Mouse (Mus musculus) erythroblast, embryonic 14.5 days (primary cell): Measurements from ENCODE around the gene Smagp. TPM values are rescaled to one million over a fixed set of nuclear protein-coding genes. Genes with fewer than 3 reads are reported as not detected.

Experiments
- H3K27me3 ChIP-seq: 2 replicates; pipeline ENCODE4 v1.6.1; 2012; ENCODE audit warnings: inconsistent platforms; ENCODE audit not compliant: control insufficient read depth
- H3K36me3 ChIP-seq: 2 replicates; pipeline ENCODE4 v1.6.1; 2012; ENCODE audit warnings: mild to moderate bottlenecking, inconsistent platforms; ENCODE audit not compliant: control insufficient read depth
- H3K4me1 ChIP-seq: 2 replicates; pipeline ENCODE4 v1.6.1; 2012; ENCODE audit warnings: inconsistent platforms; ENCODE audit not compliant: control insufficient read depth
- H3K4me3 ChIP-seq: replicated peaks from 2 replicates; pipeline ENCODE3; 2012; ENCODE audit warnings: moderate library complexity, mild to moderate bottlenecking, inconsistent platforms
- H3K9me3 ChIP-seq: 2 replicates; pipeline ENCODE4 v1.6.1; 2012; ENCODE audit warnings: low read length, inconsistent platforms, mixed read lengths; ENCODE audit not compliant: control insufficient read depth
- GATA1 ChIP-seq: IDR thresholded peaks from 2 replicates; pipeline ENCODE4 v1.6.1; 2012; ENCODE audit warnings: low read length, inconsistent platforms, mixed read lengths
- TAL1 ChIP-seq: IDR thresholded peaks from 3 replicates; pipeline ENCODE4 v1.6.1; 2012; ENCODE audit warnings: low read length, inconsistent platforms, mixed read lengths
- polyA plus RNA-seq: library from polyadenylated mRNA; stranded (reverse); fragments of >175 nt; gene quantifications from 2 replicates; pipeline ENCODE4 v1.2.3, GENCODE M21; 2012

Gene Smagp
- 0.27 and 0.44 TPM in 2 replicates for polyA plus RNA-seq

DNA sequence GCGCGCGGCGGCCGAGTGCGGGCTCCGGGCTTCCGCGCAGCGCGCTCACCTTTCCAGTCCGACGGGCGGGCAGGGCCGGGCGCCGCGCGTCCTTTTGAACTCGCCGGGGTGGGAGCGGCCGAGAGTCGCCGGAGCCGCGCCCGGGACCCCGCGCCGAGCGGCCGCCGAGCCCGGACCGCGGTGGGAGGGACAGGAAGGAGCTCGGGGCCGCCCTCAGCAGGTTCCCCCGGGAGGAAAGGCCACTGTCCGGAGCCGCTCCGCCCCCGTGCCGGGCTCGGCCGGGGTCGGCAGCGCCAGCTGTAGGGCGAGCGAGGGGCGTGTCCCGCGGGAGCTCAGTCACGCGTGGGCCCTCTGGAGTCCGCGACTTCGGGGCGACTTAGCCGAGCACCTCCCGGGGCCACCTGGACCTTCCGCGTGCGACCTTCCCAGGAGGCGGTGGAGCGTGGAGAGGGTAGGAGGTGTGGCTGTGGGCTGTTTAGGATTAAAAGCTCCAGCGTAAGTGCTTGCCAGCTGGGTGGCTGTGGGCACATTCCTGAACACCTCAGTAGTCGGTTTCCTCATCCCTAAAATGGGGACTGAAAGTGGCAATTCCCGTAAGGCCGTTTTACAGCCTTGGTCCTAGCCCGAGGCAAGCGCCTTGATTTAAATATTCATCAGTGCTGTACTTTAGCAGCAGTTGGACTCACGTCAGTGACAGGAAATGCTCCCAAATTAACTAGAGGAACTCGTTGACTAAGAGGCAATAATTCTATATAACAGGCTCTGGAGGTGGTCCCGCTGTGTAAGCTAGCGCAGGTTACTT, at the start of gene Smagp:
Smagp (minus strand) TSS at position 241 of the 802 bp plus-strand sequence.
- Histone ChIP-seq H3K36me3 (no peaks in the 10 kb centered on the region), H3K4me1 (peaks cover 9% of the 10 kb centered on the region), H3K9me3 (peaks cover 6% of the 10 kb centered on the region; the same call in 1 of the 2 replicates), H3K27me3 (peaks cover 66% of the 10 kb centered on the region), H3K4me3 (peak within 1 kb of the TSS; percentile 43)
- TF ChIP-seq TAL1 (no peak), GATA1 (no peak)

DNA sequence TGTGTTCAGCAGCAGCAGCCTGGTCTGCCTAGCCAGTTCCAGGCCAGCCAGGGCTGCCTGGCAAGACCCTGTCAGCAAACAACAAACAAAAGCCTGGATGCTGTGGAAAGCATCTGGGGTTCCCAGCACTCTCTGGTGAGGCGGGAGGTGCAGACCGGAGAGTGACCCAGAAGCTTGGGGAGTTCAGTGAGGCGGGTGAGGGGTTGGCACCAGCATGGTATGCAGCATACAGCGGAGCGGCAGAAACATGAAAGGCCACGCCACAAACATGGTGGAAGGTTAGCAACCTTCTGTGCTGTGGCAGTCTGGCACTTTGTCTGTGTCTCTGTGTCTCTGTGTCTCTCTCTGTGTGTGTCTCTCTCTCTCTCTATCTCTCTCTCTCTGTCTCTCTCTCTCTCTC, 49.7 kb upstream of the Smagp start:
- Histone ChIP-seq H3K36me3 (no peaks in the 10 kb centered on the region), H3K4me3 (peak overlapping the region; percentile 12), H3K4me1 (peaks cover 41% of the 10 kb centered on the region), H3K9me3 (peaks cover 9% of the 10 kb centered on the region), H3K27me3 (no peaks in the 10 kb centered on the region)
- TF ChIP-seq TAL1 (no peak), GATA1 (no peak)

DNA sequence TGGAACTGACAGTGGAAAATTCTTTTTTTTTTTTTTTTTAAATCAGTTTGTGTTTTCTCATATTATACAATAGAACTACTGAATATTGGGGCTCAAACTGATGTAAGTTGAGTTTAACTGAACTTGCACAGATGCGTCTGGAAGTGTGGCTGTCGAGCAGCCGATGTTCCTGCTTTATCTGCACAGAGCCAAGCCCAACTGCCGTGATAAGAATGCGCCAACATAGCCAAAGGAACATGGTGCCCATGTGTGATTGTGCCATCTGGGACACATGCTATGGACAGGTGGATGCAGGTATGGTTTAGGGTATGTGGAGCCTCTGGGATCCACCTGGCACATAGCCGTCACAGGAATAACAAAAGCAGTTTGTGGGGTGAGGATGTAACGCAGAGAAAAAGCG, 49.1 kb upstream of the Smagp start:
- TF ChIP-seq TAL1 (peak; percentile 20; the same call in 1 of the 3 replicates), GATA1 (no peak)
- peaks cover 41% of the 10 kb centered on the region for H3K4me1 ChIP-seq
- no peaks in the 10 kb centered on the region for H3K27me3 ChIP-seq
- H3K9me3 ChIP-seq, result peaks cover 9% of the 10 kb centered on the region
- no peaks in the 10 kb centered on the region for H3K36me3 ChIP-seq
- H3K4me3 ChIP-seq, result no peak overlapping the region

DNA sequence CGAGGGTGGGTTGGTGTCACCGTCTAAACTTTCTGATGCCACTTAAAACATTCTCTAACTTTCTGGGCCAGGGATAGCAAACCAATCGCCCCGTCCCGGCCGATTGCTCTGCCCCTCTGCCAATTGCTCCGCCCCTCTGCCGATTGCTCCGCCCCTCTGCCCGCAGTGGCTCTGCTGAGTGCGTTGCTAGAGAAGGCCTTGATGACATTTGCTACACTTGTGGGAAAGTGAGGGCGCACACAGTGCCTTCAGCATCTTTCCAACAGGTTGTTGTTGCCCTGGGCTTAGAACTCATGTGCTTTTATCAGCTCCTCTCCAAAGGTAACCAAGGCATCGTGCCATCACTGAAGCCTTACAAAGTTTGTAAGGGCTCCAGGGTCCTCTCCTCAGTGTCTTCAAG, 48.5 kb upstream of the Smagp start:
- TF ChIP-seq GATA1 (no peak), TAL1 (no peak)
- peak overlapping the region; percentile 32 for H3K4me3 ChIP-seq
- peaks cover 3% of the 10 kb centered on the region for H3K9me3 ChIP-seq
- H3K27me3 ChIP-seq, result no peaks in the 10 kb centered on the region
- H3K36me3 ChIP-seq, result no peaks in the 10 kb centered on the region
- H3K4me1 ChIP-seq, result peaks cover 41% of the 10 kb centered on the region

DNA sequence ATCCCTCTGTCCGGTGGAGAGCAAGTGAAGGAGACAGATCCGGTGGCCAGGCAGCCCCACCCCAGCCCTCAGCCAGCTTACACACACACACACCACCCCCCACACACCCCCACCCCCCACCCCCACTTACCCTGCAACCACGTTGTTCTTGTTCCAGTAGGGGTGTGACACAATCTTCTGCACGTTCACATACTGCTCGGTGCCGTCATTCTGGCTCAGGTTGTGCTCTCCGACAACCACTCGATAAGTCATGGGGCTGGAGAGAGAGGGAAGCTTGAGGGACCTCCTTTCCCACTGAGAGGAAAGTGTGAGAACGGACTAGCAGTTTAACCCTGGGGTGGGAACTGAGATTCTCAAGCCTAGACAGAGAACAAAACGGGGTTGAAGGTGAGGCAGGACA, 47.7 kb upstream of the Smagp start:
- Histone ChIP-seq H3K9me3 (no peaks in the 10 kb centered on the region; the same call in 1 of the 2 replicates), H3K36me3 (no peaks in the 10 kb centered on the region), H3K27me3 (no peaks in the 10 kb centered on the region), H3K4me1 (peaks cover 41% of the 10 kb centered on the region), H3K4me3 (no peak overlapping the region)
- no peak for TF ChIP-seq GATA1
- TF ChIP-seq TAL1, result no peak

DNA sequence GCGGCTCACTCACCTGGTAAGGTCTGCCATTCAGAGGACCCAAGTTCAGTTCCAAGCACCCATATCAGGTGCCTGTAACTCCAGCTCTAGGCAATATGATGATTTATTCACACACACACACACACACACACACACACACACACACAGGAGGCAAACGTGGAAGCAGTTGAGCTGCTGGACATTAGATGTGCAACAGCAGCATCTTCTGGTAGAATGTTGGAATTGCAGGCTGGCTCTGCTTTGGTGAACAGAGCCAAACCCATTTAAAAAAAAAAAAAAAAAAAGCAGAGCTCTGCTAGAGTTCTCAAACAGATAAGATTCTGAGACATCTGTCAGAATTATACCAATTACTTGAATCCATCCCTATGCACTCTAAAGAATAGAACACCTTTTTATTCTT, 46.3 kb upstream of the Smagp start:
- Histone ChIP-seq H3K27me3 (no peaks in the 10 kb centered on the region), H3K4me3 (no peak overlapping the region), H3K9me3 (no peaks in the 10 kb centered on the region), H3K4me1 (peaks cover 41% of the 10 kb centered on the region), H3K36me3 (no peaks in the 10 kb centered on the region)
- no peak for TF ChIP-seq GATA1
- TF ChIP-seq TAL1, result no peak

DNA sequence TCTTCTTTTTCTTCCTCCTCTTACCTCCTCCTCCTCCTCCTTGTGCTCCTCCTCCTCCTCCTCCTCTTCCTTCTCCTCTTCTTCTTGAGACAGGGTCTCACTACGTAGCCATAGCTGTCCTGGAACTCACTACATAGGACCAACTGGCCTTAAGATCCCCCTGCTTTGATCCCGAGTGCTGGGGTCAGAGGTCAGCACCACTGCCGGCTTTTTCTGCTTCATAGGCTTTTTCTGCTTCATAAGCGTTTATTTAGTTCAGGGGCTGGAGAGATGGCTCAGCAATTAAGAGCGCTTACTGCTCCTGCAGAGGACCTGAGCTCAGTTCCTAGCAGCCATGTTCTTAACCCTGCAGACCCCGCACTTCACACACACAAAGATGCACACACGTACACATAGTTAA, 45.0 kb upstream of the Smagp start:
- Histone ChIP-seq H3K36me3 (no peaks in the 10 kb centered on the region), H3K4me1 (peaks cover 29% of the 10 kb centered on the region)
- TF ChIP-seq TAL1 (no peak), GATA1 (no peak)

DNA sequence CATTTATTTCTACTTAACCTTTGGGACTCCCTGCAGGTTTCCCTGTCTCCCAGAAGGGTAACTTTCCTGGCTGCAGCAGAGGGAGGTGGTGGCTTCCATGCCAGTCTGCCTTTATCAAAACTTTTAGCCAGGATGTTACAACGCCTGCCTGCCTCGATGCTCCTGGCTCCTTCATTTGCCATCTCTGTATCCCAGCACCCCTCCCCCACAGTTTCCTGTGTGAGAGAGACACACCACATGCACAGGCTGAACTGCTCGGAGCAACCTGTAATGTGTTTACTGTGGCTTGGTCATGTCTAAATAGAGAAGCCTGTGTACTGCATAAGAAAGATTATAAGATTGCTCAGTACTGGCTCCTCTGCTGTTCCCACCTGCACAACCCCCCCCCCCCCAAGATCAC, 43.6 kb upstream of the Smagp start:
- H3K9me3 ChIP-seq, result no peaks in the 10 kb centered on the region
- H3K4me3 ChIP-seq, result no peak overlapping the region
- no peak for TF ChIP-seq TAL1
- no peak for TF ChIP-seq GATA1
- H3K36me3 ChIP-seq, result no peaks in the 10 kb centered on the region
- H3K27me3 ChIP-seq, result no peaks in the 10 kb centered on the region
- H3K4me1 ChIP-seq, result peaks cover 16% of the 10 kb centered on the region

More for the DNA sequence above, 45.0 kb upstream of the Smagp start:
- H3K9me3 ChIP-seq, result no peaks in the 10 kb centered on the region
- H3K4me3 ChIP-seq, result no peak overlapping the region
- no peaks in the 10 kb centered on the region for H3K27me3 ChIP-seq

DNA sequence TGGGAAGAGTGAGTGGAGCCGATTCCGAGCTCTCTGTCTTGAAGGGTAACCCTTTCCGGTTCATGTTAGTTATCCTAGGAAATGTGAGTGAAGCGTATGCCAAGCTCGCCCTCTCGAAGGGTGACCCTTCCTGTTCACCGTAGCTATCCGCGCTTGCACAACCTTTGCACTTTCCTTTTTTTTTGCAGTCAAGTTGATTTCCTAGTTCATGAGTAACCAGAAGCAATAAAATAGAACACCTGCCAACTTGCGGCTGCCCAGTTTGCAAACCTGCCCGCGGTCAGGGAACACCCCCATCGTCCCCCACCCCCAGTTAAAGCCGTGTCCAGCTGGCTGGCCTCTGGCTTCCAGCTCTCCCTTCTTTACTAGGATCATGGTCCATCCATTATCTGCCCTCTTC, 42.3 kb upstream of the Smagp start:
- no peaks in the 10 kb centered on the region for H3K9me3 ChIP-seq
- H3K27me3 ChIP-seq, result no peaks in the 10 kb centered on the region
- no peaks in the 10 kb centered on the region for H3K36me3 ChIP-seq
- TF ChIP-seq TAL1, result no peak
- TF ChIP-seq GATA1, result no peak
- no peak overlapping the region for H3K4me3 ChIP-seq
- H3K4me1 ChIP-seq, result peaks cover 18% of the 10 kb centered on the region
